Mouse (Mus musculus) stomach, postnatal 0 days (tissue): Measurements from ENCODE around the gene Dock7. TPM values are rescaled to one million over a fixed set of nuclear protein-coding genes. Genes with fewer than 3 reads are reported as not detected.

ENCODE experiments used
- ATAC-seq: fragments of 200-750 bp; cut with Nextera tagmentation; 2 replicates; pipeline ENCODE4 v1.8.0; 2017; ENCODE audit not compliant: low FRiP score, low TSS enrichment
- DNase-seq: peaks from one replicate; pipeline ENCODE4 v3.0.0-alpha.2; 2016; ENCODE audit warnings: low spot score
- H3K27ac ChIP-seq: fragments of 300-500 bp; sonication (generic); replicated peaks from 2 replicates; pipeline ENCODE4 v1.5.1; 2014; ENCODE audit warnings: mild to moderate bottlenecking, control low read depth
- H3K27me3 ChIP-seq: fragments of 300-500 bp; sonication (generic); 2 replicates; pipeline ENCODE4 v1.6.1; 2014; ENCODE audit warnings: low read length; ENCODE audit not compliant: control insufficient read depth, insufficient read depth
- H3K36me3 ChIP-seq: fragments of 300-500 bp; sonication (generic); 2 replicates; pipeline ENCODE4 v1.6.1; 2014; ENCODE audit warnings: low read length, mixed read lengths; ENCODE audit not compliant: control insufficient read depth, insufficient read depth
- H3K4me1 ChIP-seq: fragments of 300-500 bp; sonication (generic); replicated peaks from 2 replicates; pipeline ENCODE4 v1.6.1; 2014; ENCODE audit warnings: antibody characterized with exemption; ENCODE audit not compliant: control insufficient read depth, insufficient read depth
- H3K4me2 ChIP-seq: fragments of 300-500 bp; sonication (generic); replicated peaks from 2 replicates; pipeline ENCODE4 v1.6.1; 2014; ENCODE audit warnings: low read depth, mild to moderate bottlenecking, control low read depth, moderate library complexity
- H3K4me3 ChIP-seq: fragments of 300-500 bp; sonication (generic); 2 replicates; pipeline ENCODE4 v1.5.1; 2014; ENCODE audit warnings: low read depth, low read length, control low read depth
- H3K9ac ChIP-seq: fragments of 300-500 bp; sonication (generic); 2 replicates; pipeline ENCODE4 v1.6.1; 2014; ENCODE audit warnings: mild to moderate bottlenecking, low read length, control low read depth, mixed read lengths
- H3K9me3 ChIP-seq: fragments of 300-500 bp; sonication (generic); 2 replicates; pipeline ENCODE4 v1.6.1; 2016; ENCODE audit warnings: low read length; ENCODE audit not compliant: control insufficient read depth
- CTCF ChIP-seq: IDR thresholded peaks from 2 replicates; pipeline ENCODE4 v1.5.1; 2016; ENCODE audit warnings: antibody characterized with exemption, low read depth, mild to moderate bottlenecking, moderate library complexity
- EP300 ChIP-seq: optimal IDR thresholded peaks from 2 replicates; pipeline ENCODE3; 2016; ENCODE audit warnings: antibody characterized with exemption
- WGBS: fragments of 180-500 bp; shearing (Covaris S2); extraction: QIAGEN DNeasy Blood & Tissue Kit; methylation state at CpG from one replicate; pipeline ENCODE4 v1.1.7; 2014; 5-methylcytosine and 5-hydroxymethylcytosine counted together
- polyA plus RNA-seq: library from polyadenylated mRNA; unstranded; fragments of >200 nt; fragmentation: Nextera tagmentation; extraction: Ambion mirVana; gene quantifications from 2 replicates; pipeline ENCODE4 v1.2.1, GENCODE M21; 2015

Dock7 gene
- polyA plus RNA-seq, 1 experiment from 2014 or later: 19.1 TPM

DNA sequence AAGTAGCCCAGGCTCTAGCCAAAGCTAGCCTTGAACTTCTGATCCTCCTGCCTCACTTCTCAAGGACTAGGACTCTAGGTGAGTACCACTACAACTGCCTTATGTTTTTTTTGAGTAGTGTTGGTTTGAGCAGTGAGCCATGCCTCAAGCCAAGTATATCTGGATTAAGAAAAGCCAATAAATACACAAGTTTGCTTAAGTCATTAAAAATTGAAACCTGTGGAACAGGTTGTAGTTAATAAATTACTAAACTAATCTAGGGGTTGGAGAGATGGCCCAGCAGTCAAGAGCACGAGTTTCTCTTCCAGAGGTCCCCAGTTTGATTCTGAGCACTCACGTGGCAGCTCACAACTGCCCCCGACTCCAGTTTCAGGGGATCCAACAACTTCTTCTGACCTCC is 20.9 kb upstream of the Dock7 start:
- WGBS: 52% methylated on average over 3 of the region's 3 CpGs
- Histone ChIP-seq H3K9ac (no peak overlapping the region), H3K9me3 (no peaks in the 10 kb centered on the region), H3K27ac (peak overlapping the region; percentile 13; the same call in 1 of the 2 replicates), H3K36me3 (no peaks in the 10 kb centered on the region), H3K4me1 (no peaks in the 10 kb centered on the region), H3K4me2 (no peak overlapping the region), H3K27me3 (no peaks in the 10 kb centered on the region), H3K4me3 (no peak overlapping the region)
- ATAC-seq (peak; percentile 89), DNase-seq (no peak)
- TF ChIP-seq CTCF: no peak
- no peak for TF ChIP-seq EP300

DNA sequence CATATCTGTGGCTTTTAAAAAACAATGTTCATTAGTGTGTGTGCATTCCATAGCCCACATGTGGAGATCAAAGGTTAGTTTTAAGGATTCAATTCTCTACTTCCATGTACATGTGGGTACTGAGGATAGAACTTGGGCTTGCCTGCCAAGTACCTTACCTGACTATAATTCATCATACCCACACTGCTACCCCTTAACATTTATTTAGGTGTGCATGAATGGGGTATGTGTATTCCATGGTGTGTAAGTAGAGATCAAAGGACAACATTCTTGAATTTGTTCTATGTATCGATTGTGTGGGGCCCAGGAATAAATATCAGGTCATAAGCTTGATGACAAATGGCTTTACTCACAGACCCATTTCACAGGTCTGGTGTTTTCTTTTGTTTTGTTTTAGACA is 20.5 kb upstream of the Dock7 start:
- ATAC-seq (peak; percentile 28; the same call in 1 of the 2 replicates), DNase-seq (no peak)
- Histone ChIP-seq H3K4me1 (no peaks in the 10 kb centered on the region), H3K27me3 (no peaks in the 10 kb centered on the region), H3K9me3 (no peaks in the 10 kb centered on the region), H3K4me3 (no peak overlapping the region), H3K4me2 (no peak overlapping the region), H3K36me3 (no peaks in the 10 kb centered on the region), H3K27ac (no peak overlapping the region; the same call in 1 of the 2 replicates), H3K9ac (no peak overlapping the region)
- 45% methylated on average over 1 of the region's 1 CpGs for WGBS
- TF ChIP-seq EP300: no peak
- no peak for TF ChIP-seq CTCF

DNA sequence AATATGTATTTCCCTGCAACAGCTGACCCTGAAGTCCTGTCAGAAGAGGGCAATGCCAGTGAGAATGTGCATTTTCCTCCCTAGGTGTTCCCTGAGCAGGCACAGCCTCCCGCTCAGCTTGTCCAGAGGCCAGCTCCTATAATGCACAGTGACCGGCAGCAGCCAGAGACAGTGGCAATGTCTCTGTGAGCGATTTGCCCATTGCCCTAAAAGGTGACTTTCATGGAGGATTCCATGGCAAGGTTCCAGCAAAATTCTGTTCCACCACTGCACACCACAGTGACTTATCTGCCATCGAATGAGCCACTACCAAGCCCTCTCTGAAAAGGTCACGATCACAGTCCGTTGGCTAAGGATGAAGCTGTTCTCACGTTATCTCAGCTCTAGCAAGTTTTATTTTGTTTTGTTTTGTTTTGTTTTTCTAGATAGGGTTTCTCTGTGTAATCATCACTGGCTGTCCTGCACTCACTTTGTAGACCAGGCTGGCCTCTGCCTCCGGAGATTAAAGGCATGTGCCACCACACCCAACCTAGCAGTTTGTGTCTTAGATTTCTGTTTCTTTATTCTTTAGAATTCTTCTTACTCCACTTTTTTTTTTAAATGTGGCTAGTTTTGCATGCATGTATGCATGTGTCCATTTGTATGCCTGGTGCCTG is 17.4 kb upstream of the Dock7 start:
- 84% methylated on average over 8 of the region's 8 CpGs for WGBS
- Histone ChIP-seq H3K36me3 (no peaks in the 10 kb centered on the region), H3K4me2 (no peak overlapping the region), H3K4me3 (no peak overlapping the region), H3K27me3 (no peaks in the 10 kb centered on the region), H3K9me3 (no peaks in the 10 kb centered on the region), H3K27ac (no peak overlapping the region), H3K4me1 (no peaks in the 10 kb centered on the region), H3K9ac (no peak overlapping the region)
- ATAC-seq (no peak), DNase-seq (no peak)
- TF ChIP-seq CTCF (no peak), EP300 (no peak)

DNA sequence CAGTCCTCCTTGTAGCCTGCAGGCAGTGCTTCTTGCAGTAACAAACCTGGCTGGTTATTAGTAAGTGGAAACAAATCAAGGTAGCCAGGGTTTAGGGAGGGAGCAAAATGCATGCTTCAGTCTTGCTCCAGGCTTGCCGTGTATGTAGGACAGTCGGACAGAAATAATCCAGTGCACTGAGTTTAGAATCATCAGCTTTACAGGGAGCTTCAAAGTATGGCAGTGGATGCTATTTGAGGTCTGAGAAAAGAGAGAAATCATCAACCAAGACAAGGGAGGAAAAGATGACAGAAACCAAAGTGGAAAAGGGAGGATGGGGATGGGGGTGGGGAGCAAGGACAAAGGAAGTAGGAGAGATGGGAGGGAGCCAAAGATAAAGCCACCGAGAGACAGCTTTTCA is 13.8 kb upstream of the Dock7 start:
- Histone ChIP-seq H3K36me3 (no peaks in the 10 kb centered on the region), H3K27me3 (no peaks in the 10 kb centered on the region), H3K9ac (no peak overlapping the region), H3K4me2 (no peak overlapping the region), H3K9me3 (no peaks in the 10 kb centered on the region), H3K4me1 (no peaks in the 10 kb centered on the region), H3K27ac (no peak overlapping the region), H3K4me3 (no peak overlapping the region)
- ATAC-seq (no peak), DNase-seq (no peak)
- TF ChIP-seq EP300 (no peak), CTCF (no peak)
- 73% methylated on average over 3 of the region's 3 CpGs for WGBS

DNA sequence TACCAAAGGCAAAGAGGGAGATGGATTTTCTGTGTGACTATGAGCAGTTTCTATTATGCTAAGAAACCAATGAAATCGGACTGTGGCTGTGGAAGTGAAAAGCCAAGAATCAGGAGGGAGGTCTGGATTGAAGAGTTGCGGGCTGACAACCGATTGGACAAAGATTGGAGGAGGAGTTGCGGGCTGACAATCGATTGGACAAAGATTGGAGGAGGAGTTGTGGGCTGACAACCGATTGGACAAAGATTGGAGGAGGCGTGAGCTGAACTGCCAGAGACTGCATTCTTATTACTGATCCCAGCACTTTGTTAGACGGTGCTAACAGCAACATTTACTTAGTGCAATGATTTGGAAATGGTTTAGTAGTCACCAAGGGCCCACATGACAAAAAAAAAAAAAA is 12.6 kb upstream of the Dock7 start:
- ATAC-seq (no peak), DNase-seq (no peak)
- no peak overlapping the region for H3K4me3 ChIP-seq
- H3K27me3 ChIP-seq: no peaks in the 10 kb centered on the region
- no peaks in the 10 kb centered on the region for H3K4me1 ChIP-seq
- no peaks in the 10 kb centered on the region for H3K9me3 ChIP-seq
- no peaks in the 10 kb centered on the region for H3K36me3 ChIP-seq
- no peak overlapping the region for H3K4me2 ChIP-seq
- 93% methylated on average over 8 of the region's 8 CpGs for WGBS
- no peak overlapping the region for H3K27ac ChIP-seq
- no peak overlapping the region for H3K9ac ChIP-seq
- TF ChIP-seq EP300 (no peak), CTCF (no peak)

DNA sequence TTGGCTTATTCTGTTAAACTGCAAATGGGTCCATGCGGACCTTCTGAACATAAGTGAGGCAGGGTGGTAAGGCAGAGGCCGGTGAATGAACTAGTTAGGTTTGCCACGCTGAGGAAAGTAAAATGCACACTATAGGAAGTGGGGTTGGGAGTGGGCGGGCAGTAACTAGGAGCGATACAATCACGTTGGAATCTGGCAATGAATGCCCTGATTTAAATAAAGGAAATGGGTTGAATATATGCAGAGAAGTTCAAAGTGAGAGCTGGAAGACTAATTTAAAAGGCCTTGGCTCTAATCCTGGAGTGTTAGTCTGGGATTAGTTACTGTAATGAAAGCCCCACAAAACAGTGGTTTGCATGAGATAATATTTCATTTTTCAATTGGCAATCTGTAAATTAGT is 12.0 kb upstream of the Dock7 start:
- Histone ChIP-seq H3K4me2 (no peak overlapping the region), H3K27ac (no peak overlapping the region), H3K27me3 (no peaks in the 10 kb centered on the region), H3K4me1 (no peaks in the 10 kb centered on the region), H3K4me3 (no peak overlapping the region), H3K9me3 (no peaks in the 10 kb centered on the region), H3K9ac (no peak overlapping the region), H3K36me3 (no peaks in the 10 kb centered on the region)
- 61% methylated on average over 6 of the region's 6 CpGs for WGBS
- TF ChIP-seq CTCF: no peak
- TF ChIP-seq EP300: no peak
- ATAC-seq (no peak), DNase-seq (no peak)
